Mouse (Mus musculus): Measurements from ENCODE around the gene Hist1h2bh.
"Not testable (repeated sequence)": the region's sequence is repeated elsewhere in the genome, so short reads cannot be mapped to it uniquely, and the experiment has no call there.

Hist1h2bh gene

GRCm38 (mm10) chr13:23550761-23551145 lies 7.6 kb upstream of the Hist1h2bh start:
- DNase-seq, result no peak

- DNase-seq, result no peak
These were observed 3.5 kb upstream of the Hist1h2bh start for GRCm38 (mm10) chr13:23546694-23547093.

GRCm38 (mm10) chr13:23544787-23545120 lies 1.6 kb upstream of the Hist1h2bh start:
- DNase-seq, result not testable (repeated sequence)

GRCm38 (mm10) chr13:23543965-23544786 lies 984 bp upstream of the Hist1h2bh start, which contains the start of gene Hist1h3f:
Gene Hist1h3f (plus strand): TSS chr13:23544052.
- DNase-seq, result peak; percentile 65

GRCm38 (mm10) chr13:23542225-23542980 lies 789 bp downstream of the Hist1h2bh start:
- not testable (repeated sequence) for DNase-seq

GRCm38 (mm10) chr13:23541497-23541896 lies 1.7 kb downstream of the Hist1h2bh start:
- DNase-seq, result no peak

- DNase-seq, result not testable (repeated sequence)
These were observed 3.4 kb downstream of the Hist1h2bh start for GRCm38 (mm10) chr13:23539821-23540220.

GRCm38 (mm10) chr13:23538249-23538648 lies 4.9 kb downstream of the Hist1h2bh start:
- no peak for DNase-seq

- no peak for DNase-seq
These were observed 6.0 kb downstream of the Hist1h2bh start for GRCm38 (mm10) chr13:23537006-23537710.

GRCm38 (mm10) chr13:23536076-23536822 lies 6.9 kb downstream of the Hist1h2bh start:
- no peak for DNase-seq

GRCm38 (mm10) chr13:23535137-23536075 lies 7.8 kb downstream of the Hist1h2bh start, which contains the start of gene Hist1h3g:
Gene Hist1h3g (plus strand): TSS chr13:23535422.
- DNase-seq, result peak; percentile 77

GRCm38 (mm10) chr13:23534368-23535131 lies 8.6 kb downstream of the Hist1h2bh start:
- DNase-seq, result no peak

GRCm38 (mm10) chr13:23533560-23534367 lies 9.4 kb downstream of the Hist1h2bh start, which contains the start of gene Hist1h2af:
Gene Hist1h2af (plus strand): TSS chr13:23533906.
- peak; percentile 57 for DNase-seq

- no peak for DNase-seq
These were observed 10.7 kb downstream of the Hist1h2bh start for GRCm38 (mm10) chr13:23532262-23533075.

GRCm38 (mm10) chr13:23530901-23531875 lies 12.0 kb downstream of the Hist1h2bh start, which contains the start of gene Hist1h4h:
Gene Hist1h4h (plus strand): TSS chr13:23531050.
- peak; percentile 96 for DNase-seq

- DNase-seq, result peak; percentile 43
These were observed 12.9 kb downstream of the Hist1h2bh start for GRCm38 (mm10) chr13:23530181-23530900.

Measured in kidney, adult 11 months (tissue).